Comparison of ENCODE assay signal across 10 mouse cellular contexts in genomic region chr1:23674357-23674756, GRCm38 (mm10).
"Had no signal": no experiment of that assay in that cellular context is flagged by ENCODE, and none has a peak within 500 bp of the region (broad histone marks: within the 10 kb centered on the region; RNA-seq: fewer than 3 reads in every experiment).

No protein-coding gene starts in this region.

- H3K36me3 ChIP-seq: liver, embryonic 12.5 days had no signal

- DNase-seq: kidney, adult 8-10 months; kidney, postnatal 25 days; lung, embryonic 14.5 days; lung, postnatal 14 days; right cerebral cortex, adult 18-20 months; thymus, postnatal 4 days had no signal

- H3K4me1 ChIP-seq: liver, embryonic 12.5 days had no signal

- H3K4me2 ChIP-seq: liver, embryonic 12.5 days; lung, embryonic 14.5 days had no signal

- H3K27me3 ChIP-seq: liver, embryonic 12.5 days had no signal

- ATAC-seq: liver, embryonic 12.5 days; midbrain, embryonic 16.5 days had no signal

- H3K4me3 ChIP-seq: left cerebral cortex, adult 2 months; liver, embryonic 12.5 days had no signal

- H3K27ac ChIP-seq: left cerebral cortex, adult 2 months; liver, embryonic 12.5 days; stomach, postnatal 0 days had no signal

- H3K9ac ChIP-seq: liver, embryonic 12.5 days; lung, embryonic 14.5 days had no signal
